Mouse (Mus musculus) liver, embryonic 11.5 days (tissue): ENCODE results near the gene Itgb7. TPM values are rescaled to one million over a fixed set of nuclear protein-coding genes. Genes with fewer than 3 reads are reported as not detected.

ENCODE experiments used
- ATAC-seq: fragments of 200-750 bp; cut with Nextera tagmentation; replicated peaks from 2 replicates; pipeline ENCODE4 v1.8.0; 2017; ENCODE audit warnings: moderate number of reproducible peaks, mild to moderate bottlenecking, moderate TSS enrichment, moderate library complexity; ENCODE audit not compliant: low FRiP score
- DNase-seq: peaks from one replicate; pipeline ENCODE4 v3.0.0-alpha.2; 2017; ENCODE audit warnings: low spot score
- H3K27ac ChIP-seq: fragments of 300-500 bp; sonication (generic); 2 replicates; pipeline ENCODE4 v1.5.1; 2014; ENCODE audit warnings: mild to moderate bottlenecking, low read depth, low read length, control low read depth
- H3K27me3 ChIP-seq: fragments of 300-500 bp; sonication (generic); replicated peaks from 2 replicates; pipeline ENCODE4 v1.6.1; 2014; ENCODE audit warnings: low read length, mixed read lengths; ENCODE audit not compliant: control insufficient read depth, insufficient read depth
- H3K36me3 ChIP-seq: fragments of 300-500 bp; sonication (generic); 2 replicates; pipeline ENCODE4 v1.6.1; 2014; ENCODE audit warnings: mild to moderate bottlenecking, low read length, moderate library complexity, mixed read lengths; ENCODE audit not compliant: control insufficient read depth, insufficient read depth
- H3K4me1 ChIP-seq: fragments of 300-500 bp; sonication (generic); replicated peaks from 2 replicates; pipeline ENCODE4 v1.6.1; 2014; ENCODE audit warnings: low read length, mixed read lengths; ENCODE audit not compliant: control insufficient read depth, insufficient read depth
- H3K4me2 ChIP-seq: fragments of 300-500 bp; sonication (generic); 2 replicates; pipeline ENCODE4 v1.6.1; 2014; ENCODE audit warnings: mild to moderate bottlenecking, control low read depth, moderate library complexity
- H3K4me3 ChIP-seq: fragments of 300-500 bp; sonication (generic); 2 replicates; pipeline ENCODE4 v1.5.1; 2014; ENCODE audit warnings: low read depth, low read length, control low read depth
- H3K9ac ChIP-seq: fragments of 300-500 bp; sonication (generic); 2 replicates; pipeline ENCODE4 v1.6.1; 2014; ENCODE audit warnings: low read depth, low read length, control low read depth
- H3K9me3 ChIP-seq: fragments of 300-500 bp; sonication (generic); 2 replicates; pipeline ENCODE4 v1.6.1; 2016; ENCODE audit warnings: low read length, inconsistent platforms, mixed read lengths; ENCODE audit not compliant: control insufficient read depth
- WGBS: fragments of 180-500 bp; shearing (Covaris S2); extraction: QIAGEN DNeasy Blood & Tissue Kit; methylation state at CpG from one replicate; pipeline ENCODE4 v1.1.7; 2014; 5-methylcytosine and 5-hydroxymethylcytosine counted together
- polyA plus RNA-seq: library from polyadenylated mRNA; unstranded; fragments of >200 nt; fragmentation: Nextera tagmentation; extraction: Ambion mirVana; gene quantifications from 2 replicates; pipeline ENCODE4 v1.2.1, GENCODE M21; 2014

The Itgb7 gene
- 3.9 and 4.1 TPM in 2 replicates for polyA plus RNA-seq

- Histone ChIP-seq H3K36me3 (no peaks in the 10 kb centered on the region), H3K27ac (no peak within 1 kb of the TSS)
Measured at GRCm38 (mm10) chr15:102231748-102232147, at the start of gene Itgb7. Itgb7 (minus strand) TSS chr15:102231944.

GRCm38 (mm10) chr15:102280623-102281022 is 48.9 kb upstream of the Itgb7 start:
- Histone ChIP-seq H3K4me1 (peaks cover 35% of the 10 kb centered on the region), H3K9me3 (no peaks in the 10 kb centered on the region), H3K36me3 (peaks cover 9% of the 10 kb centered on the region), H3K9ac (peak overlapping the region; percentile 84), H3K4me3 (peak overlapping the region; percentile 91; the same call in 1 of the 2 replicates), H3K4me2 (peak overlapping the region; percentile 95), H3K27me3 (no peaks in the 10 kb centered on the region), H3K27ac (no peak overlapping the region)
- WGBS = 90% methylated on average over 19 of the region's 19 CpGs
- ATAC-seq (no peak), DNase-seq (no peak)

More at GRCm38 (mm10) chr15:102231748-102232147, at the start of gene Itgb7:
- Histone ChIP-seq H3K4me2 (peak within 1 kb of the TSS; percentile 46), H3K9me3 (no peaks in the 10 kb centered on the region), H3K9ac (no peak within 1 kb of the TSS), H3K4me3 (no peak within 1 kb of the TSS), H3K27me3 (no peaks in the 10 kb centered on the region), H3K4me1 (peaks cover 47% of the 10 kb centered on the region)
- DNase-seq (peak; percentile 56), ATAC-seq (peak; percentile 97)
- WGBS = 27% methylated on average over 6 of the region's 6 CpGs

GRCm38 (mm10) chr15:102279783-102280520 is 48.2 kb upstream of the Itgb7 start:
- Histone ChIP-seq H3K36me3 (peaks cover 9% of the 10 kb centered on the region), H3K4me3 (peak overlapping the region; percentile 91), H3K27ac (peak overlapping the region; percentile 79), H3K4me1 (peaks cover 35% of the 10 kb centered on the region), H3K4me2 (peak overlapping the region; percentile 95), H3K27me3 (no peaks in the 10 kb centered on the region), H3K9ac (peak overlapping the region; percentile 84), H3K9me3 (no peaks in the 10 kb centered on the region)
- DNase-seq (no peak), ATAC-seq (peak; percentile 23)
- 18% methylated on average over 13 of the region's 13 CpGs for WGBS

GRCm38 (mm10) chr15:102279092-102279782 is 47.5 kb upstream of the Itgb7 start, which contains the start of gene Mfsd5:
Mfsd5 (plus strand) TSS chr15:102279454.
- Histone ChIP-seq H3K36me3 (peaks cover 9% of the 10 kb centered on the region), H3K27me3 (no peaks in the 10 kb centered on the region), H3K4me3 (peak within 1 kb of the TSS; percentile 91), H3K9me3 (no peaks in the 10 kb centered on the region), H3K4me2 (peak within 1 kb of the TSS; percentile 95), H3K4me1 (peaks cover 32% of the 10 kb centered on the region), H3K9ac (peak within 1 kb of the TSS; percentile 84), H3K27ac (peak within 1 kb of the TSS; percentile 79)
- peak; percentile 91 for DNase-seq
- 1% methylated on average over 65 of the region's 65 CpGs for WGBS
- peak; percentile 93 for ATAC-seq

GRCm38 (mm10) chr15:102278726-102279091 is 47.0 kb upstream of the Itgb7 start:
- H3K4me2 ChIP-seq = peak overlapping the region; percentile 95
- H3K9me3 ChIP-seq = no peaks in the 10 kb centered on the region
- ATAC-seq (no peak), DNase-seq (no peak)
- no peaks in the 10 kb centered on the region for H3K27me3 ChIP-seq
- 17% methylated on average over 7 of the region's 7 CpGs for WGBS
- peaks cover 9% of the 10 kb centered on the region for H3K36me3 ChIP-seq
- H3K4me3 ChIP-seq = peak overlapping the region; percentile 91
- peak overlapping the region; percentile 79 for H3K27ac ChIP-seq
- H3K9ac ChIP-seq = peak overlapping the region; percentile 84
- peaks cover 28% of the 10 kb centered on the region for H3K4me1 ChIP-seq

- Histone ChIP-seq H3K27ac (no peak overlapping the region), H3K9me3 (no peaks in the 10 kb centered on the region), H3K9ac (no peak overlapping the region), H3K27me3 (peaks cover 20% of the 10 kb centered on the region), H3K4me1 (peaks cover 8% of the 10 kb centered on the region), H3K4me2 (no peak overlapping the region), H3K36me3 (no peaks in the 10 kb centered on the region), H3K4me3 (no peak overlapping the region)
- no peak for ATAC-seq
- no peak for DNase-seq
- 69% methylated on average over 6 of the region's 6 CpGs for WGBS
Measured at GRCm38 (mm10) chr15:102273982-102274716, 42.4 kb upstream of the Itgb7 start.

GRCm38 (mm10) chr15:102271441-102271840 is 39.7 kb upstream of the Itgb7 start:
- ATAC-seq (no peak; the same call in 1 of the 2 replicates), DNase-seq (no peak)
- H3K4me3 ChIP-seq = no peak overlapping the region
- WGBS = 27% methylated on average over 3 of the region's 3 CpGs
- no peaks in the 10 kb centered on the region for H3K36me3 ChIP-seq
- H3K27me3 ChIP-seq = peaks cover 20% of the 10 kb centered on the region
- H3K4me1 ChIP-seq = peaks cover 4% of the 10 kb centered on the region; the same call in 1 of the 2 replicates
- H3K9ac ChIP-seq = no peak overlapping the region
- no peaks in the 10 kb centered on the region for H3K9me3 ChIP-seq
- no peak overlapping the region for H3K27ac ChIP-seq
- H3K4me2 ChIP-seq = no peak overlapping the region

GRCm38 (mm10) chr15:102270274-102270960 is 38.7 kb upstream of the Itgb7 start, which contains the start of gene Gm9918:
Gm9918 (plus strand) TSS chr15:102270563.
- H3K36me3 ChIP-seq = no peaks in the 10 kb centered on the region
- no peak for DNase-seq
- WGBS = 15% methylated on average over 21 of the region's 21 CpGs
- H3K4me1 ChIP-seq = peaks cover 4% of the 10 kb centered on the region; the same call in 1 of the 2 replicates
- ATAC-seq = no peak; the same call in 1 of the 2 replicates
- H3K27me3 ChIP-seq = peaks cover 20% of the 10 kb centered on the region
- peak within 1 kb of the TSS; percentile 20; the same call in 1 of the 2 replicates for H3K4me3 ChIP-seq
- peak within 1 kb of the TSS; percentile 53 for H3K4me2 ChIP-seq
- H3K27ac ChIP-seq = no peak within 1 kb of the TSS
- no peak within 1 kb of the TSS; the same call in 1 of the 2 replicates for H3K9ac ChIP-seq
- H3K9me3 ChIP-seq = no peaks in the 10 kb centered on the region
